Mouse (Mus musculus): ENCODE results near the gene Kcnb1.
A peak's percentile ranks its signal among the peaks of the same experiment; 100 is the strongest.

Gene Kcnb1

GRCm38 (mm10) chr2:167127404-167127803 is 62.6 kb downstream of the Kcnb1 start:
- DNase-seq (ENCODE audit: low spot score) = no peak

DNA sequence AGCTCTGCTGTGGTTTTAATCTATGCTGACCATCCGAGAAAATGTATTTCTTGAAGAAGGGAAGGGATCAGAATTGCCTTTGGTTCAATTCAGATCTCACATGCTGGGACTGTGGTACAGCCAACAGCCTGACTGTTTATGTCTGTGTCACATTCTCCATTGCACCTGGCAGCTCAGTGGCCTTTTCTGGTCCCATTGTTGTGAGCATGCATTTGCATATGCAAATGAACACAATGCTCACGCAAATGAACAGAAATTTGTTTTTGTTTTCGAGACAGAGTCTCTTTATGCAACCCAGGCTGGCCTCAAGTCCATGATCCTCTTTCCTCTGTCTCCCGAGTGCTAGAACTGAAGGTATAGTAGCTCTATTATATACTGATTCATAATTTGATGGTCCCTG is 64.2 kb downstream of the Kcnb1 start:
- DNase-seq (ENCODE audit: low spot score) = no peak

DNA sequence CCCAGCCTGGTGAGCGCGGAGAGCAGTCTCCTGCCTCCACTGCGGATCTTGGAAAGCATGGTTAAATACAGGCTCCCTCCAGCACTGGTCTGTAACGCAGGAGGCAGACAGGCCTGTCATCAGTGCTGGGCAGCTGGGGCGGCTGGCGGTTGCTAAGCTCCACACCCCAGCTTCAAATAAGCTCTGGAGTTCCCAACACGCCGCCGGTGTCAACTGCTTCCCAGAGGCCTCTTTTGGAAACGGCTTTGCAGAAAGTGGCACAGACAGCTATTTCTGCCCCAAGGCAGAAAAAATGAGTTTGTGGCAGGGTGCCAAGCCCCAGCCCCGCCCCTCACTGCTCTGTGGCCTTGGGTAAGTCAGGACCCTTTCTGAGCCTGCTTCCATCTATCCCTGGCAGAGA is 66.0 kb downstream of the Kcnb1 start:
- no peak for DNase-seq (ENCODE audit: low spot score)

GRCm38 (mm10) chr2:167122737-167123136 is 67.2 kb downstream of the Kcnb1 start:
- no peak for DNase-seq (ENCODE audit: low spot score)

DNA sequence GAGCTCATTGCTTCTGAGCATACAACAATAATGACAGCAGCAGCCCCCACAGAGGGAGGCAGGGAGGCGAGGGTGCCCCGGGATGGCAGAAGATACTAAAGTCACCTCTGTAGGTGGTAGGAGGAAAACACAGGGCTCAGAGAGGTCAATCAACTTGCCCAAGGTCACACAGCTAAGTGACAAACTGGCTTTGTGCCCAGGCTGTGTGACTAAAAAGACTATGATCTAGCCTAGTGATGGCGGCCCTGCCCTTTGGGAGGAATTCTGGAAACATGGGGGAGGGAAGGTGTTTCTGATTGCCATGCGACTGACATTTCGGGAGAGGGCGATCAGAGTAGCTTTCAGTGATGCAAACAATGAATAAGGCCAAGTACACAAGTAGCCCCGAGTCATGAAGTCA is 68.0 kb downstream of the Kcnb1 start:
- DNase-seq (ENCODE audit: low spot score) = no peak

DNA sequence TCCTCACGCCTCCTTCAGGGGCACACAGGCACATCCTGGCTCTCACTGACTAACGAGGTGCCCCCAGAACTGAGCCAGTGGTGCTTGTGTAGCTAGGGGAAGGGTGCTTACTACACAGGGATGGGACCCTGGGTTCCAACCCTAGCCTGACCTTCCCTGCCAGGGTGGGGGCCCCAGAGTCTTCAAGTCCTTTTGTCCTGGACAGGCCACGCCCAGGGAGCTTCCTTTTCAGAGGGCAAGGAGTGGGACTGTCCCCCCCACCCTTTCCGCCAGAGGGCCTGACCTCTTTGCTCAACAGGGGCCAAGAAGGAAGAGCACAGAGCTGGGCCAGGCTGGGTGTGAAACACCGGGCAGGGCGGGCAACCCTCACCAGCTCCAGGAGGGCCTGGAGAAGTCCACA is 68.7 kb downstream of the Kcnb1 start:
- DNase-seq (ENCODE audit: low spot score) = no peak

DNA sequence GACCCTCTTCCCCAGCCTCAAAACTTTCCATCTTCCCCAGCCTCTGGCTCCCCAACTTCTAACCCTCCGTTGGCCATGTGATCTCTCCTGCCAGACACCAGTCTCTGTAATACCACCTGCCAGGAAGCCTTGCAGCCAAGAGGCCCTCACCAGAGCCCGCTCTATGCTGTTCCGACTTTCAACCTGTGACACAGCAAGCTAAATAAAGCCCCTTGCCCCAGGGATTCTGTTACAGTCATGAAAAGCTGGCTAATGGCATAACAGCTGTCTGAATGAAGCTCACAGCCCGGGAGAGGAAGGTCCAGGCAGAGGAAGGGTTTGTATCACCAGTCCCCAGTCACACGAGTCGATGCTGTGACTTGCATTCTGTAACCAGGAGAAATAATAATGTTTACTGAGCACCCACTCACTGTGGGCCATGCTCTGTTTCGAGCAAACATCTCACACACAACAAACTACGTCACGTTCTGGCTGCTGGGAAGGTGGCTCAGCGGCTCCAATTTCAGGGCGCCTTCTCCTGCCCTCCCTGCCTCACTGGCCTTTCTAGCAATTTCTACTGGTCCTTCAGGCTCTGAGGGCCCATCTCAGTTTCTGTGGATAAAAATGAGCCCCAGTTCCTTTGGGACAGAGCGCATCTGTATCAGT is 69.6 kb downstream of the Kcnb1 start:
- no peak for DNase-seq (ENCODE audit: low spot score)

DNA sequence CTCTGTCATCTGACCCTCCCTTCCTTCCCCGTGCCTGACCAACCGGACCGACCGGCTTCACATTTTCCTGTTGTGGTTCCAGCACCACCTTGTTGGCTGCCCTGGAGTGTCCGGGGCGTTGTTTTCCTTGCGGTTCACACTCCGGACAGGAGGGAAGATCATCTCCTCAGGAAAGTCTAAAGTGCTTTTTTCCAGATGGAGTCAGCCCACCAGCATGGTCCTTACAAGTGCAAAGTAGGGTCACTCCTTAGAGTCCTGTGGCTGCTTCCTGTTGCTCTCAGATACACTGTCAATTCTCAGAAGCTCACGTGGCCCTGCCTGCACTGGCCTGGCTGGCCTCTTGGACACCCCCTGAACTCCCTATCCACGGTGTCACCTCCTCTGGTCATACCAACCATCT is 71.9 kb downstream of the Kcnb1 start:
- DNase-seq (ENCODE audit: low spot score) = no peak

GRCm38 (mm10) chr2:167112737-167113136 is 77.2 kb downstream of the Kcnb1 start:
- peak; percentile 70 for DNase-seq (ENCODE audit: low spot score)

GRCm38 (mm10) chr2:167112259-167112658 is 77.7 kb downstream of the Kcnb1 start:
- DNase-seq (ENCODE audit: low spot score) = no peak

DNA sequence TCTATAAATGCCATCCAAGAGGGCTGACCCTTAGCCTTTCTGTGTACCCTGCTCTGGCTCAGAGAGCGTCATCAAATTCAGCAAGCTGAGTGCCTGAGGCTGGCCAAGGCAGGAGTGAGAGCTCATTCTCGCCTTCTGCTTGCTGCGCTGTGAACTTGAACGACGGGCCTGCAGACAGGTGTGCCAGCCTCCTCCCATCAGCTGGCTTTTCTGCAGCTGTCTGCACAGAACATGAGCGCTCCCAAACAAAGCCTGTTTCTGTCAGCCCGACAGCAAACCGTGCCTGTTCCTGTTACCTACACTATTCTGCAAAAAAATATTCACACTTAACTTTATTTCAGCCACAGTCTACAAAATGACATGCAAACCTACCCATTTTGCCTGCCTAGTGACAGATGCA is 80.4 kb downstream of the Kcnb1 start:
- DNase-seq (ENCODE audit: low spot score) = no peak

- no peak for DNase-seq (ENCODE audit: low spot score)
Measured at GRCm38 (mm10) chr2:167103546-167103945, 86.4 kb downstream of the Kcnb1 start.

DNA sequence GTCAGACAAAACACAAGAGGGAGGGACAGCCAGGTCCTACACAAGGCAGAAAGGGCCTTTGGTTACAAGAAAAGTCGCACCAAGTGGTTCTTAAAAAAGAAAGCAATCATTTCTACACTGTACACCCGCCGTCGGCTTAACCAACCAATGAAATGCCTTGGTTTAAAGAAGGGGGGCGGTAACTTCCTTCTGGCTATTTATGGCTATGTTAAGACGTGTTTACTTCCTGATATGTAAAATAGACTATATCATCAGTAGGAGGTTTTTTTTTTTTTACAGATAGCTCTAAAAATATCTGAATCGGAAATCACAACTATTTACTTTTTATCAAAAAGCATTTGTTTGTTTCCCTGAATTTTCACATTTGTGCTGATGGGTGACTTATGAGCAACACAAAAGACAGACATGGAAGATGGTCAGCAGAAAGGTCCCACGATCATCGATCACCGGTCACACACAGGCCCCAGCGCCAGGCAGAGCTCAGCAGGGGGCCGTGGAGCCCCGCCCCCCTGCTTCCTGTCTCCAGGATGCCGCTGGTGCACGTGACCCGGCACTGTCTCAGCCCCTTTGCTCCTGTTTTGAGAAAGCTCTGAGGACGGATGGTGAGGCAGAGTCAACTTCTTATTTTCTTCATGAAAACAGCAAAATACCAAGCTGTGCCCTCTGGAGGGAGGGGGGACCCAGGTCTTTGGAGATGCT is 88.1 kb downstream of the Kcnb1 start:
- DNase-seq (ENCODE audit: low spot score) = no peak

DNA sequence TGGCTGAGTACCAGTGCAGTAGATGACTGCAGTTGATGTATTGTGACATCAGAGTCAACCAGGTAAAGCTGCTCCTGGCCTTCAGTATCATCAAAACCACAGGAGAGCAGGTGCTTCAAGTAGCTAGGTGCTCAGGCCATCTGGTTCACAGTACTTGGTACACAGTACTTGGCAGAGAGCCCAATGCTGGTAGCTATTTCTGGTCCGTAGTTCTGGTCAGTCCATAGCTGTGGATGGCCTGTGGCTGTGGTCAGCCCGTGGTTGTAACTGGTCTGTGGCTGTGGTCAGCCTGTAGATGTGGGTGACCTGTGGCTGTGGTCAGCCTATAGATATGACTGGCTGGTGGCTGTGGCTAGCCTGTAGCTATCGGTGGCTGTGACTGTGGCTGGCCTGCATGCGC is 95.3 kb downstream of the Kcnb1 start:
- no peak for DNase-seq (ENCODE audit: low spot score)

GRCm38 (mm10) chr2:167093171-167093900 is 96.6 kb downstream of the Kcnb1 start:
- DNase-seq (ENCODE audit: low spot score) = no peak

DNA sequence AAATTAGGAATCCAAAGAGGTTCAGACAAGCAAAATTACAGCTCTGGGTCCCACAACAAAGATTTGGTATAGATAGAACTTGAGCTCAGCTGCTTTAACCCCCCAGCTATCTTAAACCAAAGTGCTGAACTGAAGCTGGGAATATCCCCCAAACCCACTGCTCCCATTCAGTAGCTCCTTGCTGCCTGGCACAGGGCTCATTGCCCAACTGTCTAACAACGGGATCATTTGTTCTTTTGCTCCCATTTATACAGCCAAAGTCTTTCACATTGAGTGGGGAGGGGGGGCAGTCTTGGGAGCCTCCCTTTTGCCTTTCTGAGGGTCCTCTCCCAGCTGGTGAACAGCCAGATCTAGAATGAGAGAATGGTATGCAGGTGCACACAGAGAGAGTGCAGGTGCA is 99.7 kb downstream of the Kcnb1 start:
- DNase-seq (ENCODE audit: low spot score) = no peak

DNA sequence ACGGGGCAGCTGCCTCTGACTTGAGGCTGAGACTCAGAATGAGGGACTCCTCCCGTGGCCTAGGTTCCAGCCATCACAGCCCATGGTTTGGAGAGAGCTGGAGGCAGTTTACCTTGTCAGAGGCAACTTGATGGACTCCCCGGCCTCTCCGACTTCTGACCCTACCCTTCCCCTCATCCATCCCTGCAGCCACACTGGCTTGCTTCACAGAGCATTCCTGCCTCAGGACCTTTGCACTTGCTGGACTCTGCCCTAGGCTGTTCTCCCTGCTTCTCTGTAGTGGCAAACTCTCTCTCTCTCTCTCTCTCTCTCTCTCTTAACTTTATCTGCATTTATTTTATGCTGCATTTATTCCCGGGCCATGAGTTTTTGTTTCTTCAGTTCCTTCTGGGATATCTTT is 103.1 kb downstream of the Kcnb1 start:
- DNase-seq (ENCODE audit: low spot score) = no peak

DNA sequence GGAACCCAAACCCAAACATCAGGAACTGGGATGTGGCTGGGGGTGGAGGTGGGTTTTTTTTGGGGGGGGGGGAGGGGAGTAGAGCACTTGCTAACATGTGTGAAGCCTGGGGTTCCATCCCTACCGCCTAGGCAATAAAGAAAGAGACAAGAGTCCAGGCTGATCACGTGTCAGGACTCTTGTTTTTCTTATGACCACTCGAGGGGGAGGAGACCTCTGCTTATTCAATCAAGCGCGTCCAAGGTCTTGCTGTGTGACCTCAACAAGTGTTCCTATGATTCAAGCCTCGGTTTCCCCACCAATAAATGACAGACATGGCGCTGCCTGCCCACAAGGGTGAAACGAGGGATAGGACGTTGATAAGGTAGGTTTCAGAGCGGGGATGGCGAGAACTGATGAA is 103.9 kb downstream of the Kcnb1 start:
- DNase-seq (ENCODE audit: low spot score) = no peak

DNA sequence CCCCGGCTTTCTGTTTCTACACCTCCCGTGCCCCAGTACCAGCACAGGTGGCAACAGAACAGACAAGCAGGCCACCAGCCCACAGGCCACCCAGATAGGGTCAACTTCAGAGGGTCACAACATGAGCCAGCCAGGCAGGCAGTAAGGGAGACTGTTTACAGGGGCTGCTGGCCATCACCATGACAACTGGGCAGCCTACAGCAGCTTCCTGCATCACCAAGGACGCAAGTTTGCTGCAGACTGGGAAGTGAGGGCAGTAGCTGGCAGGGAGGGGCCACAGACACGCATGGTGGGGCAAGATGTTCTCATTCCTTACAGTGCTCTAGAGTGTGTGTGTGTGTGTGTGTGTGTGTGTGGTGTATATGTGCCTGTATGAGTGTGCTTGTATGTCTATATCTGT is 108.3 kb downstream of the Kcnb1 start:
- DNase-seq (ENCODE audit: low spot score) = no peak

- DNase-seq (ENCODE audit: low spot score) = no peak
Measured at GRCm38 (mm10) chr2:167081135-167081534, 108.8 kb downstream of the Kcnb1 start.

- DNase-seq (ENCODE audit: low spot score) = no peak
Measured at GRCm38 (mm10) chr2:167080387-167080786, 109.6 kb downstream of the Kcnb1 start.

DNA sequence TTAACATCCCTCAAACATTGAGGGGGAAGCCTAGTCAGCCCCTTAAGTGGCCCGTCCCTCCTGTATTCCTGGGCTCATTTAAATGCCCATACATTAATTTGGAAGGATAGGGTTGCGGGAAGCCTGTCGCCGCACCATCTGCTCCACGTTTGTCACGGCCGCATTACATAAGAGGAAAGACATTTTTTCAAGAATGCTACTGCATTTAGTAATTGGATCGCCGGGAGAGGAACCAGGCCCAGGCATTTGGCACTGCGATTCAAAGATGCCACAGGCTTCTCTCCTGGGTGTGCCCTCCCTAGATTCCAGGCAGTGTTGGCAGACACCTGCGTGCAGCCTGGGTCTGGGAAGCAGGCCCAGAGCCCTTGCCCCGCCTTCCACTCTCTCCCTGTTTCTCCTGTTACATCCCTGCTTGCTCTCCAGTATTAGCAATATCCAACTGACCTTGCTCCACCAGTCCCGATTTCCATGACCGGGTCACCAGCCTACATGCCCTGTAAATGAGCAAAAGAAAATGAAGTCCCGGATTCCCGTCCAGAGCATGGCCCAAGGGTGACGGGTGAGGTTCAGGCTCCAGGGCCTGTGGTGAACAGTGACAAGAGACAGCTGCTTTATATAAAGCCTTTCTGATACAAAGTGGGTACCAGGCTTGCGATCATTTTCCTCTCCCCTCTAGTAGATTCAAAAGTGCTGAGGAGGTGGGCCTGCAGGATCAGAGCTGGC is 110.3 kb downstream of the Kcnb1 start:
- DNase-seq (ENCODE audit: low spot score) = no peak
